ENCODE assay signal across 19 mouse cellular contexts in the genomic region with DNA sequence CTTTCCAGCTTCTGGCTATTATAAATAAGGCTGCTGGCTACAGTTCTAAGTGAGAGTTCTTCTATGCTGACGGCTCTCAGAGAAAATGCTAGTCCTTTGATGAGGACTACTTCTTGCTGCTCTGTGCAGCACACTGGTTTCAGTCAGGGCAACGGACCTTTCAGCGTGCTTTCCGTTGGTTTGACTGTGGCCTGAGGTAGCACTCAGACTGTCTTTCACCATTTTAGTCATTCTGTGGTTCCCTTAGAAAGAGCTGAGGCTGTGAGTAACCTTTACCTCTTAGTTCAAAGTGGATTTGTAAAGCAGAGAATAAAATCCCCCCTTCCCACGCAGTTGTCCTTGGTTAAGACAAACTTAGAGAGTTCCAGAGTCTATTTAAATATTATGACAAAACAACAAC.
DNase-seq lines count a peak whose midpoint lies in the region; ATAC-seq and TF ChIP-seq lines count a peak whose summit lies in the region.
"Had no signal": no experiment of that assay in that cellular context is flagged by ENCODE, and none has a peak within 500 bp of the region (broad histone marks: within the 10 kb centered on the region; RNA-seq: fewer than 3 reads in every experiment).

No protein-coding gene starts in this region.

- dilution Hi-C loops in CH12.LX (cut with MboI; ENCODE audit: extremely low pct_ligation_motif_present, extremely low pct_unique_long_range_greater_than_20kb, low sequenced_read_pairs): no loop called here

- WGBS in heart, embryonic 11.5 days (ENCODE audit: insufficient replicate concordance): 78% methylated on average over 5 of the region's 5 CpGs

- no peak overlapping the region for H3K27ac ChIP-seq in heart, embryonic 11.5 days (ENCODE audit: low read depth, low read length)
- H3K27ac ChIP-seq in CH12.LX (ENCODE audit: insufficient read depth, low read depth): peak overlapping the region; percentile 8; the same call in 1 of the 2 replicates

- in situ Hi-C loops in CH12.LX (cut with MboI; ENCODE audit: low pct_ligation_motif_present, low pct_unique_long_range_greater_than_20kb, low sequenced_read_pairs): no loop called here

- no peaks in the 10 kb centered on the region for H3K36me3 ChIP-seq in heart, embryonic 11.5 days (ENCODE audit: control insufficient read depth, insufficient read depth, low read length)
- H3K36me3 ChIP-seq in CH12.LX (replicated peaks in 1 of 2; ENCODE audit: control insufficient read depth in 1 of 2, insufficient read depth in 1 of 2, low read length in 1 of 2): peaks cover 44 to 77% of the 10 kb centered on the region in 2 experiments
- H3K36me3 ChIP-seq: G1E had no signal

- peak; percentile 8 for DNase-seq in heart, adult 11 months
- DNase-seq in CH12.LX (ENCODE audit: extremely low read depth): peak; percentile 54
- DNase-seq in ovary, postnatal 14 days (ENCODE audit: low spot score): no peak
- DNase-seq: adrenal gland, adult 2 months; adrenal gland, adult 8-10 months; adrenal gland, postnatal 10 days; adrenal gland, postnatal 14 days; adrenal gland, postnatal 25 days; adrenal gland, postnatal 36 days; B cell, adult 2 months; cerebellum, adult 11 months; cerebellum, adult 11-12 months; cerebellum, adult 18-20 months; cerebellum, adult 2 months had no signal

- H3K4me2 ChIP-seq in heart, embryonic 11.5 days: no peak overlapping the region
- no peak overlapping the region for H3K4me2 ChIP-seq in CH12.LX (ENCODE audit: insufficient read depth, low read depth, poor library complexity, severe bottlenecking)

- peak; percentile 76 for TF ChIP-seq EP300 in CH12.LX (IDR thresholded peaks at IDR 0.05; ENCODE audit: low read length)

- TF ChIP-seq POLR2A in CH12.LX (IDR thresholded peaks at IDR 0.05; ENCODE audit: low read depth, low read length): no peak

- no peak overlapping the region for H3K9ac ChIP-seq in heart, embryonic 11.5 days (ENCODE audit: low read depth, low read length)
- H3K9ac ChIP-seq in CH12.LX (ENCODE audit: insufficient read depth, low read depth): no peak overlapping the region

- no peaks in the 10 kb centered on the region for H3K9me3 ChIP-seq in heart, embryonic 11.5 days (replicated peaks; ENCODE audit: control insufficient read depth, low read length)
- no peaks in the 10 kb centered on the region for H3K9me3 ChIP-seq in CH12.LX (replicated peaks; ENCODE audit: low read length)

- H3K27me3 ChIP-seq in heart, embryonic 11.5 days (ENCODE audit: control insufficient read depth, insufficient read depth, low read length): no peaks in the 10 kb centered on the region
- no peaks in the 10 kb centered on the region for H3K27me3 ChIP-seq in CH12.LX (replicated peaks)
- H3K27me3 ChIP-seq: Patski had no signal

- H3K4me1 ChIP-seq in heart, embryonic 11.5 days (ENCODE audit: control insufficient read depth, insufficient read depth, low read length): no peaks in the 10 kb centered on the region
- peaks cover 5 to 25% of the 10 kb centered on the region in 2 experiments; a peak in 2 of 4 replicates for H3K4me1 ChIP-seq in CH12.LX (ENCODE audit: control insufficient read depth in 1 of 2, insufficient read depth in 2 of 2)

- TF ChIP-seq RAD21 in CH12.LX (IDR thresholded peaks at IDR 0.05; ENCODE audit: low read depth, low read length): no peak

- no peak for ATAC-seq in heart, embryonic 11.5 days (replicated peaks; ENCODE audit: insufficient number of reproducible peaks, low FRiP score, low TSS enrichment)
- ATAC-seq: activated CD4-positive, CD25-positive, alpha-beta regulatory T cell, adult 4 months; CD4-positive, CD25-positive, alpha-beta regulatory T cell, adult 4 months; Patski had no signal

- no peak for TF ChIP-seq CTCF in CH12.LX (conservative IDR thresholded peaks at IDR 0.05 in 1 of 2, IDR thresholded peaks at IDR 0.05 in 1 of 2; ENCODE audit: low read depth in 2 of 2, low read length in 2 of 2)

- no peak overlapping the region for H3K4me3 ChIP-seq in heart, embryonic 11.5 days (ENCODE audit: low read depth, low read length)
- no peak overlapping the region for H3K4me3 ChIP-seq in CH12.LX (replicated peaks in 1 of 3; ENCODE audit: low read depth in 2 of 3, low read length in 2 of 3, poor library complexity in 1 of 3)

- peaks cover 8% of the 10 kb centered on the region for H3K79me2 ChIP-seq in CH12.LX (replicated peaks; ENCODE audit: control insufficient read depth, extremely low read depth, insufficient read depth, poor library complexity, severe bottlenecking)

TF ChIP-seq in CH12.LX, 34 proteins besides CTCF, POLR2A, EP300 and RAD21:
- peak; percentile 15 for TF ChIP-seq SMC3 (IDR thresholded peaks at IDR 0.05; ENCODE audit: low read depth, low read length)
- TF ChIP-seq TBP (conservative IDR thresholded peaks at IDR 0.05; ENCODE audit: low read depth, low read length): no peak
- 0 out of 2 replicates have a peak, but pooled peaks have one; percentile 27 for TF ChIP-seq TCF12 (IDR thresholded peaks at IDR 0.05; ENCODE audit: low read depth, low read length)
- TF ChIP-seq BHLHE40 (IDR thresholded peaks at IDR 0.05; ENCODE audit: low read depth, low read length): peak; percentile 39; the same call in 1 of the 2 replicates
- no peak for TF ChIP-seq USF2 (conservative IDR thresholded peaks at IDR 0.05; ENCODE audit: low read depth, low read length)
- peak; percentile 22; the same call in 1 of the 2 replicates for TF ChIP-seq JUN (IDR thresholded peaks at IDR 0.05; ENCODE audit: insufficient read depth, low read depth, low read length)
- peak; percentile 23; the same call in 1 of the 2 replicates for TF ChIP-seq JUND (conservative IDR thresholded peaks at IDR 0.05; ENCODE audit: low read depth, low read length)
- TF ChIP-seq ZMIZ1 (IDR thresholded peaks at IDR 0.05; ENCODE audit: low read depth, low read length): no peak
- 0 out of 2 replicates have a peak, but pooled peaks have one; percentile 20 for TF ChIP-seq MEF2A (IDR thresholded peaks at IDR 0.05; ENCODE audit: borderline replicate concordance, low read depth, low read length)
- TF ChIP-seq MXI1 (IDR thresholded peaks at IDR 0.05; ENCODE audit: low read depth, low read length): no peak
- TF ChIP-seq SIN3A (IDR thresholded peaks at IDR 0.05; ENCODE audit: low read length): no peak
- peak; percentile 91 for TF ChIP-seq IRF4 (IDR thresholded peaks at IDR 0.05; ENCODE audit: low read depth, low read length)
